Mouse (Mus musculus) G1E (cell line): Measurements from ENCODE around the gene Ccdc103. TPM values are rescaled to one million over a fixed set of nuclear protein-coding genes. Genes with fewer than 3 reads are reported as not detected.

ENCODE experiments used
- ATAC-seq: 2 replicates; pipeline ENCODE4 v1.8.0; 2016; ENCODE audit warnings: mild to moderate bottlenecking; ENCODE audit not compliant: insufficient number of reproducible peaks, poor library complexity, low FRiP score, severe bottlenecking; ENCODE audit errors: extremely low read depth
- DNase-seq: peaks from one replicate; pipeline ENCODE4 v3.0.0; 2012; ENCODE audit warnings: low spot score
- H3K27me3 ChIP-seq: 2 replicates; pipeline ENCODE4 v1.6.1; 2012; ENCODE audit warnings: mild to moderate bottlenecking, low read length, inconsistent platforms; ENCODE audit not compliant: insufficient read depth
- H3K36me3 ChIP-seq: replicated peaks from 2 replicates; pipeline ENCODE3; 2012; ENCODE audit warnings: mild to moderate bottlenecking, inconsistent platforms
- H3K4me1 ChIP-seq: 2 replicates; pipeline ENCODE4 v1.6.1; 2012; ENCODE audit warnings: low read depth, low read length, inconsistent platforms, mixed read lengths; ENCODE audit not compliant: insufficient read depth
- H3K4me3 ChIP-seq: 2 replicates; pipeline ENCODE4 v1.5.1; 2012; ENCODE audit warnings: low read depth, mild to moderate bottlenecking, inconsistent platforms, low read length, moderate library complexity, mixed read lengths
- H3K9me3 ChIP-seq: replicated peaks from 2 replicates; pipeline ENCODE4 v1.6.1; 2012; ENCODE audit warnings: inconsistent platforms
- CTCF ChIP-seq: IDR thresholded peaks from 2 replicates; pipeline ENCODE4 v1.5.1; 2012; ENCODE audit warnings: low read depth, low read length, inconsistent platforms, mixed read lengths
- GATA1 ChIP-seq: IDR thresholded peaks from 2 replicates; pipeline ENCODE4 v1.6.1; 2012; ENCODE audit warnings: borderline replicate concordance, low read length, inconsistent platforms, mixed read lengths
- GATA2 ChIP-seq: IDR thresholded peaks from 2 replicates; pipeline ENCODE4 v1.6.1; 2012; ENCODE audit warnings: low read depth, low read length, inconsistent platforms, borderline replicate concordance
- POLR2AphosphoS5 ChIP-seq: IDR thresholded peaks from 2 replicates; pipeline ENCODE4 v1.6.1; 2012; ENCODE audit warnings: low read depth, low read length, inconsistent platforms; ENCODE audit not compliant: insufficient replicate concordance
- TAL1 ChIP-seq: conservative IDR thresholded peaks from 2 replicates; pipeline ENCODE4 v1.6.1; 2012; ENCODE audit warnings: low read depth, low read length, inconsistent platforms, mixed read lengths
- polyA plus RNA-seq: library from polyadenylated mRNA; stranded (reverse); fragments of >175 nt; gene quantifications from 2 replicates; pipeline ENCODE4 v1.2.3, GENCODE M21; 2012
- total RNA-seq, 2 experiments: library from RNA; stranded (forward) in 1 of 2; stranded (reverse) in 1 of 2; fragments of 200-1000 nt in 1 of 2; fragments of >200 nt in 1 of 2; fragmentation: Nextera tagmentation in 1 of 2; gene quantifications; 2 replicates each; pipeline ENCODE4 v1.2.3; 2014 to 2017

Ccdc103 gene
- total and polyA plus RNA-seq, 3 experiments = 0.09 to 0.87 TPM; not detected in 1

DNA sequence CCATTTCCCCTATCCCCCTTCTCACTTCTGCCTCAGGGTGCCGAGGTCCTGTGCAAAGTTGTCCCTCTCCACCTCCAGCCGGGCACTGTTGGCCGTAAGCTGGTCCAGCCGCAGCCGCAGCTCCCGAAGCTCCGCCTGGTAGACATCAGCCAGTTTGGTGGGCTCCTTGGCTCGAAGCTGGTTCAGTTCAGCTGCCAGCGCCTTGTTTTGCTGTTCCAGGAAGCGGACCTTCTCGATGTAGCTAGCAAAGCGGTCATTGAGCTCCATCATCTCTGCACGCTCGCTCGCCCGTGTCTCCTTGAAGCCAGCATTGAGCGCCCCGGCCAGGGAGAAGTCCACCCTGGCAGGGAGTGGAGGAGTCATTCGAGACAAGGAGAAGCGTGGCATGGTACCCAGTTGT, 15.6 kb downstream of the Ccdc103 start:
- Histone ChIP-seq H3K9me3 (no peaks in the 10 kb centered on the region), H3K27me3 (peaks cover 66% of the 10 kb centered on the region), H3K36me3 (no peaks in the 10 kb centered on the region), H3K4me1 (peaks cover 32% of the 10 kb centered on the region), H3K4me3 (no peak overlapping the region)
- TF ChIP-seq CTCF = no peak
- no peak for TF ChIP-seq GATA2
- no peak for TF ChIP-seq POLR2AphosphoS5
- no peak for TF ChIP-seq GATA1
- no peak for TF ChIP-seq TAL1
- DNase-seq (no peak), ATAC-seq (no peak)

DNA sequence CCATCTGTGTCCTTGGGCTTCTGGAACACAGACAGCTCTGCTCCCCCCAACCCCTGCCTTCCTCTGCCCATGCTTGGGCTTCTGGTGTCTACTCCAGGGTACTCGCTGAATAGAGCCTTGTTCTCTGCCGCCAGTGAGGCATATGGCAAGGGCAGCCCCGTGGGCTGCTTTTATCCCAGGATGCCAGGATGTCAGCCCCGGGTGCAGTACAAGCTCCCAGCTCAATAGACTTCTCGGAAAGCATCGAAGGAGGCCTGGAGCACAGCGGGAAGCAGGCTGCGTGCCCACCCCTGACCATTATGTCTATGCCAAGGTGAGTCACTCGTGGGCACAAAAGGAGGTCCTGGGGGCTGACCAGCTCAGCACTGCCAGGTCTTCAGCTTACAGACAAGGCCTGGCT, 17.4 kb downstream of the Ccdc103 start:
- no peaks in the 10 kb centered on the region for H3K36me3 ChIP-seq
- H3K4me3 ChIP-seq = no peak overlapping the region
- ATAC-seq (no peak), DNase-seq (no peak)
- TF ChIP-seq CTCF (no peak), POLR2AphosphoS5 (no peak), GATA2 (no peak), GATA1 (no peak), TAL1 (no peak)
- H3K4me1 ChIP-seq = peaks cover 27% of the 10 kb centered on the region
- H3K9me3 ChIP-seq = no peaks in the 10 kb centered on the region
- peaks cover 57% of the 10 kb centered on the region for H3K27me3 ChIP-seq

DNA sequence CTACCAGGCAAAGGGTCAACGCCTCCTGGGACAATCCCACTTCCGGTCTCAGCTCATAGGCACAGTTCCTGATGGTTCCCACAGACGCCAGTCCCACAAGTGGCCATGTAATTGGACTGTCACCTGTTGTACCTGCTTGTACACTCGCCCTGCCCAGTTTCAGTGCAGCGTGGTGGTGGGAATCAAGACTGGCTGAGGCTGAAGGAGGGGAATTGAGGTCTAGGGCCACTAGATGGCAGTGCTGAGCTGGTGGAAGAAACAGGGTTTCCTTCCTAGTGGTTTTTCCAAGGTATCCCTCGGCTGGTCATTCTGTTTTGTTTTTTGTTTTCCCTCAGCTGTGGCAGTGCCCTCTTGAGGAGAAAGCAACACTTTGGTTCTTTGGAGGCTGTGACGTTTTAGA, 19.8 kb downstream of the Ccdc103 start, which contains the start of gene Gfap:
Gene Gfap (minus strand): TSS at position 150 of the 400 bp plus-strand sequence.
- Histone ChIP-seq H3K27me3 (peaks cover 34% of the 10 kb centered on the region), H3K4me1 (peaks cover 18% of the 10 kb centered on the region), H3K9me3 (no peaks in the 10 kb centered on the region), H3K4me3 (no peak within 1 kb of the TSS), H3K36me3 (peaks cover 22% of the 10 kb centered on the region)
- no peak for ATAC-seq
- DNase-seq = peak; percentile 52
- TF ChIP-seq CTCF (peak; percentile 94), GATA2 (no peak)

DNA sequence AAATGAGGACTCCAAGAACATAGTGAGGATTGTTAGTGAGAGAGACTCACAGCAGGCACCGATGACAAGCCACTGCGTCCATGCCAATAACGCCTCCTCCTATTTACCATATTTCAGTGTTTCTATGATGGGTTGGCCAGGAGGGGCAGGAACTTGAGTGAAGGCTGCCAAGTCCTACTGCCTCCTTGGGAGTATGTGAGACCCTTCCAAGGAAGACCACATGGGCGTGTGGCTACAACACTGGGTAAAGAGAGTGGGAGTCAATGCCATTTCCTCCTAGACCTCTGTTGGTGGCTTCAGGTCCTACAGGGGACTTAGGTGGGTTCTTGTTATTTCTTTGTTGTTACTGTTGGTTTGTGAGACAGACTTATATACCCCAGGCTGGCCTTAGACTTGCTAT, 20.2 kb downstream of the Ccdc103 start:
- ATAC-seq (no peak), DNase-seq (no peak)
- Histone ChIP-seq H3K4me3 (no peak overlapping the region), H3K9me3 (no peaks in the 10 kb centered on the region), H3K27me3 (peaks cover 31% of the 10 kb centered on the region), H3K36me3 (peaks cover 27% of the 10 kb centered on the region), H3K4me1 (peaks cover 15% of the 10 kb centered on the region)
- TF ChIP-seq TAL1 = no peak
- no peak for TF ChIP-seq GATA2
- no peak for TF ChIP-seq CTCF
- TF ChIP-seq POLR2AphosphoS5 = no peak
- no peak for TF ChIP-seq GATA1

DNA sequence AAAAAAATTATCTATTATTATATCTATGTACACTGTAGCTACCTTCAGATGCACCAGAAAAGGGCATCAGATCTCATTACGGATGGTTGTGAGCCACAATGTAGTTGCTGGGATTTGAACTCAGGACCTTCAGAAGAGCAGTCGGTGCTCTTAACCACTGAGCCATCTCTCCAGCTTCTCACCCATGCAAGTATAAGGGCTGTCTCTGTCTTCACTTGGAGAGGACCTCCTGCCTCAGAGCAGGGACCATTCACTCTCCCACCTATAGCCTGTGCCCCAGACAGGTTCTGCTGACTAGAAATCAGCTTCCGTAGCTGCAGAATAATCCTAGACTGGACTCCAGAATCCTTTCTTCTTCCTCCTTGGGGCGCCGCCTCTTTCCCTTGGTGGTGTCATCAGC, 21.1 kb downstream of the Ccdc103 start:
- Histone ChIP-seq H3K27me3 (peaks cover 22% of the 10 kb centered on the region), H3K9me3 (no peaks in the 10 kb centered on the region), H3K36me3 (peaks cover 36% of the 10 kb centered on the region), H3K4me1 (peaks cover 8% of the 10 kb centered on the region), H3K4me3 (no peak overlapping the region)
- TF ChIP-seq GATA1 (no peak), CTCF (no peak), TAL1 (no peak), POLR2AphosphoS5 (no peak), GATA2 (no peak)
- ATAC-seq = no peak
- DNase-seq = no peak

DNA sequence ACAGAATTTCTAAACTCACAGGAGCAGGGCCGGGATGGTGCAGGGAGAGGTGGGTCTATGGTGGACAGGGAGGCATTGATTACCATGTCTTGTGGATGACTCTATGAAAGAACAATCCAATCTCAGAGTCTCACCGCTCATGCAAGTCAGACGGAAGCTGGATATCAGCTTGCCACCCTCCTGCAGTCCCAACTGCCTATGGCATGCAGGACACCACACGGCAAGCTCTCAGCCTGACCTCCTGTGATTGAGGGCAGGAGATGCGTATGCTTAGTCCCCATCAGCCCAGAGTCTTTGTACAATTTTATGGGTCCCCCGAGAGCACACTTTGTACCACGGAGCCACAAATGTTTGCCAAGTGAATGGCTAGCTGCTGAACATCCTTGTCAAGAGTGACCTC, 22.6 kb downstream of the Ccdc103 start:
- Histone ChIP-seq H3K4me1 (peaks cover 8% of the 10 kb centered on the region), H3K4me3 (no peak overlapping the region), H3K27me3 (peaks cover 8% of the 10 kb centered on the region), H3K9me3 (no peaks in the 10 kb centered on the region), H3K36me3 (peaks cover 51% of the 10 kb centered on the region)
- DNase-seq = no peak
- ATAC-seq = no peak
- 0 out of 2 replicates have a peak, but pooled peaks have one; percentile 62 for TF ChIP-seq POLR2AphosphoS5
- TF ChIP-seq TAL1 = no peak

DNA sequence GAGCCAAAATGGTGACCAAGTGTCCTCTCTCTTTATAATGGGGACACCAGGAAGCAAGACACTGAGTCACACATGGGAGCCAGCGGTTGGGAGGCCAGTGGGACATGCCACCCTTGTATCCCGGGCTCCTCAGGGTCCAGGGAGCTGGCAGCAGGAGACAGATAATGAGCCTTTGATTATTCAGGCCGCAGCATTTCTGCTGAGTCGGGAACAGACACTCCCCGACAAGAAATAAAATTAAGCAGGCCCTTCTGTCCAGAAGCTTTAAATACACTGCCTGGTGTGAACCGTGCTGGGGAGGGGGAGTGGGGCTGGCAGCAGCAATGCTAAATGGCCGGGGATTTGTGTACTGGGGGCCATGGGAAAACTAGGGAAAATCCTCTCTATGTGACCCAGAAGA, 30.4 kb downstream of the Ccdc103 start:
- Histone ChIP-seq H3K27me3 (no peaks in the 10 kb centered on the region), H3K4me3 (no peak overlapping the region), H3K4me1 (no peaks in the 10 kb centered on the region; the same call in 1 of the 2 replicates), H3K36me3 (peaks cover 98% of the 10 kb centered on the region), H3K9me3 (no peaks in the 10 kb centered on the region)
- TF ChIP-seq TAL1 = no peak
- no peak for TF ChIP-seq POLR2AphosphoS5
- TF ChIP-seq GATA1 = no peak
- TF ChIP-seq CTCF = no peak
- no peak for TF ChIP-seq GATA2
- ATAC-seq (no peak), DNase-seq (no peak)
